Mouse (Mus musculus) heart, embryonic 15.5 days (tissue): ENCODE measurements around the gene Rplp0. TPM values are rescaled to one million over a fixed set of nuclear protein-coding genes. Genes with fewer than 3 reads are reported as not detected.
A peak's percentile ranks its signal among the peaks of the same experiment; 100 is the strongest.
"Not testable (repeated sequence)": the region's sequence is repeated elsewhere in the genome, so short reads cannot be mapped to it uniquely, and the experiment has no call there.

Experiments used
- ATAC-seq: fragments of 200-750 bp; cut with Nextera tagmentation; replicated peaks from 2 replicates; pipeline ENCODE4 v1.8.0; 2017; ENCODE audit warnings: low read depth, moderate TSS enrichment; ENCODE audit not compliant: insufficient number of reproducible peaks, insufficient read depth, low FRiP score
- H3K27ac ChIP-seq: fragments of 300-500 bp; sonication (generic); 2 replicates; pipeline ENCODE4 v1.5.1; 2015; ENCODE audit warnings: mild to moderate bottlenecking, inconsistent platforms
- H3K27me3 ChIP-seq: fragments of 300-500 bp; sonication (generic); 2 replicates; pipeline ENCODE4 v1.6.1; 2015; ENCODE audit warnings: inconsistent platforms
- H3K36me3 ChIP-seq: fragments of 300-500 bp; sonication (generic); 2 replicates; pipeline ENCODE4 v1.6.1; 2015; ENCODE audit warnings: mild to moderate bottlenecking, inconsistent platforms
- H3K4me1 ChIP-seq: fragments of 300-500 bp; sonication (generic); replicated peaks from 2 replicates; pipeline ENCODE4 v1.6.1; 2015; ENCODE audit warnings: inconsistent platforms
- H3K4me2 ChIP-seq: fragments of 300-500 bp; sonication (generic); 2 replicates; pipeline ENCODE4 v1.6.1; 2015; ENCODE audit warnings: inconsistent platforms, mild to moderate bottlenecking, moderate library complexity
- H3K4me3 ChIP-seq: fragments of 300-500 bp; sonication (generic); 2 replicates; pipeline ENCODE4 v1.5.1; 2015; ENCODE audit warnings: mild to moderate bottlenecking, inconsistent platforms
- H3K9ac ChIP-seq: fragments of 300-500 bp; sonication (generic); 2 replicates; pipeline ENCODE4 v1.6.1; 2015; ENCODE audit warnings: mild to moderate bottlenecking, inconsistent platforms
- H3K9me3 ChIP-seq: fragments of 300-500 bp; sonication (generic); replicated peaks from 2 replicates; pipeline ENCODE4 v1.6.1; 2016; ENCODE audit warnings: inconsistent platforms
- WGBS: fragments of 180-500 bp; shearing (Covaris S2); methylation state at CpG from one replicate; pipeline ENCODE4 v1.1.7; 2015; ENCODE audit warnings: mixed read lengths; 5-methylcytosine and 5-hydroxymethylcytosine counted together
- polyA plus RNA-seq: library from polyadenylated mRNA; unstranded; fragments of >200 nt; fragmentation: Nextera tagmentation; extraction: Ambion mirVana; gene quantifications from 2 replicates; pipeline ENCODE4 v1.2.1, GENCODE M21; 2015

Gene Rplp0
- polyA plus RNA-seq, 1 experiment from 2014 or later = 925 TPM

GRCm38 (mm10) chr5:115571086-115571485 lies 11.8 kb downstream of the Rplp0 start:
- Histone ChIP-seq H3K9me3 (no peaks in the 10 kb centered on the region), H3K27ac (no peak overlapping the region; the same call in 1 of the 2 replicates), H3K9ac (no peak overlapping the region), H3K4me2 (no peak overlapping the region), H3K36me3 (peaks cover 30% of the 10 kb centered on the region), H3K4me3 (no peak overlapping the region), H3K27me3 (no peaks in the 10 kb centered on the region), H3K4me1 (peaks cover 46% of the 10 kb centered on the region)
- ATAC-seq = no peak
- WGBS = 83% methylated on average over 7 of the region's 7 CpGs

DNA sequence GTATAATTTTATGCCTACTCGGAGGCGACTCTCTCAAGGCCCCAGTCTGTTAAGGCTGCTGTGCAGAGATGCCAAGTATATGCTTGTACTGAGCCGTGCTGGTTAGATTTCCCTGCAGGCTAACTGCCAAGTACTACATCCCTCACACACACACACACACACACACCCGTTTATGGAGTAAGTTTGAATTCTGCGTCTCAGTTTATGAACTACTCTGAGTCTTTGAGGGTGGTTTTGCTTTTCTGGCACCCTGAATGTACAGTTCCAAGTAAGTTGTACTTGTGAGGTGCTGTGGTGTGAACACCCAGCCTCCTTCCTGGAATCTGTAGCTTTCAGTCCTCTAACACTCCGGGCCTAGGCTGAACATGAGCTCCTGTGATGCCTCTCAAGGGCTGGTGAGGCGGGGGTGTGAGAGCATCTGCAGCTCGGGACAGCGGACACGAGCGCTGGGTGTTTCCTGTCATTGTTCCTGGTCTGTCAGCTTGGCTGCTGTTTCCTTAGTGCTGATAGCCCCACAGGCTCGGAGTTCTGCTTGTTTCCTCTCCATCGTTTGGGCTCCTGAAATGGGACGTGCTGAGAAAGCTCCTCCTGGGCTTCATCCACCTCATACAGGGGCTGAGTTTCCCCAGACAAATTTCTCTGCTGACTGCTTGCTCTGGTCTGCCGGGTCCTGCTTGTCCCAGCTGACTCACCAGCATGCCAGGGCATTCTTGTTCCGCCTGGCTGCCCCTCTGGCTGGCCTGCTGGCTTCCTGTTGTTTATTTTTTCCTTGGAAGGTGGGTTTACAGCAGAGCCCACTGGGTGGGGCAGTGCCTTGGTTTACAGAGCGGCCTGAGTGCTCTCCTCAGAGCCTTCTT lies 13.6 kb downstream of the Rplp0 start:
- WGBS = 40% methylated on average over 17 of the region's 17 CpGs
- peaks cover 44% of the 10 kb centered on the region for H3K36me3 ChIP-seq
- no peak overlapping the region for H3K4me3 ChIP-seq
- H3K27ac ChIP-seq = peak overlapping the region; percentile 91
- no peaks in the 10 kb centered on the region for H3K9me3 ChIP-seq
- no peaks in the 10 kb centered on the region for H3K27me3 ChIP-seq
- peaks cover 34% of the 10 kb centered on the region for H3K4me1 ChIP-seq
- H3K9ac ChIP-seq = no peak overlapping the region; the same call in 1 of the 2 replicates
- ATAC-seq = peak; percentile 83
- peak overlapping the region; percentile 24; the same call in 1 of the 2 replicates for H3K4me2 ChIP-seq

DNA sequence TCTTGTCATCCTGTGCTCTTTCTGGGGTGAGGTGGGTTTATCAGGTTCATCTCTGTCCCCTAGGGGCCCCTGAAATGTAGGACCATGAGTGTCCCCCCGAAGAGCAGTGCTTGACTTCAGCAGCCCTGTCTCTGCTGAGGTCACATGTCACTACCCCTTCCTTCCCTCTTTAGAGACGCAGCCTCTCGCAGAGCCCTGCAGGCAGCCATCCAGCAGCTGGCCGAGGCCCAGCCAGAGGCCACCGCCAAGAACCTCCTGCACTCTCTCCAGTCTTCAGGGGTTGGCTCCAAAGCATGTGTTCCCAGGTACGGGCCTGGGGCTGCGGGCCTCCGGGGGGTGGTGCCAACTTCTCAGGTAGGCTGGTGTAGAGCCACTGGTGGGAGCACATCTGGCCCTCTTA lies 15.7 kb downstream of the Rplp0 start:
- 50% methylated on average over 8 of the region's 8 CpGs for WGBS
- peak overlapping the region; percentile 91 for H3K27ac ChIP-seq

GRCm38 (mm10) chr5:115577686-115578085 lies 18.4 kb downstream of the Rplp0 start:
- WGBS = 97% methylated on average over 4 of the region's 4 CpGs
- not testable (repeated sequence) for H3K27ac ChIP-seq, H3K4me3 ChIP-seq, ATAC-seq, H3K9ac ChIP-seq, H3K4me2 ChIP-seq, H3K9me3 ChIP-seq, H3K27me3 ChIP-seq
- Histone ChIP-seq H3K4me1 (peaks cover 15% of the 10 kb centered on the region), H3K36me3 (peaks cover 81% of the 10 kb centered on the region)

More for the DNA sequence above, 15.7 kb downstream of the Rplp0 start:
- Histone ChIP-seq H3K4me2 (no peak overlapping the region), H3K9ac (0 out of 2 replicates have a peak overlapping the region, but pooled peaks have one; percentile 8), H3K4me3 (no peak overlapping the region), H3K27me3 (no peaks in the 10 kb centered on the region), H3K36me3 (peaks cover 64% of the 10 kb centered on the region), H3K4me1 (peaks cover 18% of the 10 kb centered on the region), H3K9me3 (no peaks in the 10 kb centered on the region)
- ATAC-seq = 0 out of 2 replicates have a peak, but pooled peaks have one; percentile 18

- no peak overlapping the region for H3K27ac ChIP-seq
- H3K4me2 ChIP-seq = no peak overlapping the region
- no peaks in the 10 kb centered on the region for H3K27me3 ChIP-seq
- no peak overlapping the region for H3K9ac ChIP-seq
- H3K9me3 ChIP-seq = no peaks in the 10 kb centered on the region
- H3K4me1 ChIP-seq = peaks cover 11% of the 10 kb centered on the region
- no peak overlapping the region for H3K4me3 ChIP-seq
- peaks cover 90% of the 10 kb centered on the region for H3K36me3 ChIP-seq
- no peak for ATAC-seq
- WGBS = 90% methylated on average over 14 of the region's 14 CpGs
These were observed 19.7 kb downstream of the Rplp0 start for GRCm38 (mm10) chr5:115578922-115579321.

DNA sequence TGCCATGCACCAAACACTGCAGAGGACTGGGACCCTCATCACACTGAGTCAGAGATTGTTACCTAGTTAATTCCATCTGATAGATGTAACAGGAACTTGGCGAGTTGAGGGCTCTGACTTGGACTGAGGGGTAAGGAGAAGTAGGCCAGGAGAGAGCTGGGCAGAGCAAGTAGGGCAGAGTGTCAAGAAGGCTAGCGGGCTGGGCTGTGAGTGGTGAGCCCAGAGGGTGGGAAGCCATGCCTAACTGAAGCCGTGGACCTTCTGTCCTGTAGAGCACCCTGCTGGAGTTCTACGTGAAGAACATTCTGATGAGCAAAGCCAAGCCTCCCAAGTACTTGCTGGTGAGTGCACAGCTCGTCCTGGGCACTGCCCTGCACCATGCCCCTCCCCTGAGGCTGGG lies 20.1 kb downstream of the Rplp0 start:
- whole genome bisulfite sequencing = 84% methylated on average over 5 of the region's 5 CpGs
- H3K27me3 ChIP-seq = no peaks in the 10 kb centered on the region
- no peak overlapping the region for H3K9ac ChIP-seq
- peaks cover 91% of the 10 kb centered on the region for H3K36me3 ChIP-seq
- H3K4me3 ChIP-seq = no peak overlapping the region
- H3K27ac ChIP-seq = no peak overlapping the region
- ATAC-seq = no peak
- H3K4me2 ChIP-seq = no peak overlapping the region
- H3K9me3 ChIP-seq = no peaks in the 10 kb centered on the region
- peaks cover 10% of the 10 kb centered on the region for H3K4me1 ChIP-seq

- no peak for ATAC-seq
- Histone ChIP-seq H3K36me3 (peaks cover 93% of the 10 kb centered on the region), H3K4me2 (no peak overlapping the region), H3K4me3 (no peak overlapping the region), H3K9ac (no peak overlapping the region), H3K27me3 (no peaks in the 10 kb centered on the region), H3K4me1 (no peaks in the 10 kb centered on the region), H3K9me3 (no peaks in the 10 kb centered on the region), H3K27ac (no peak overlapping the region)
- WGBS = 73% methylated on average over 14 of the region's 14 CpGs
These were observed 21.1 kb downstream of the Rplp0 start for GRCm38 (mm10) chr5:115580229-115581001.

DNA sequence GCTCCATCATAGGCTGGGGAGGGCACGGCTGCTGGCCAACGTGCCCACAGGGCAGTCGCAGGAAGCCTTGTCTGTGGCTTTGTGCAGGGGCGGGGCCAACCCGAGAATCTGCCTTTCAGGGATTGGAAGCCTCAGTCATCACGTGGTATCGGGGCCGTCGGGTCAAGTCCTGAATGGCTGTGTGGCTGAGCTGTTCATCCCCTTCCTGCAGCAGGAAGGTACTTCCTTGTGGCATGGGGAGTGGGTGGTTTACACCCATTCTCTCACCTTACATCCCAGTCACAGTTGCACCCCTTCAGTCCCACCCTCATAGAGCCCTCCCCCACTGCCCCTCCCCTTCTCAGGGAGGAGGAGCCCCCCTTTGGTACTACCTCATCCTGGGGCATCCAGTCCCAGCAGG lies 22.4 kb downstream of the Rplp0 start:
- 94% methylated on average over 9 of the region's 9 CpGs for WGBS
- Histone ChIP-seq H3K9me3 (no peaks in the 10 kb centered on the region), H3K4me1 (no peaks in the 10 kb centered on the region), H3K4me2 (no peak overlapping the region), H3K27ac (no peak overlapping the region), H3K4me3 (no peak overlapping the region), H3K27me3 (no peaks in the 10 kb centered on the region), H3K36me3 (peaks cover 95% of the 10 kb centered on the region), H3K9ac (no peak overlapping the region)
- no peak for ATAC-seq

DNA sequence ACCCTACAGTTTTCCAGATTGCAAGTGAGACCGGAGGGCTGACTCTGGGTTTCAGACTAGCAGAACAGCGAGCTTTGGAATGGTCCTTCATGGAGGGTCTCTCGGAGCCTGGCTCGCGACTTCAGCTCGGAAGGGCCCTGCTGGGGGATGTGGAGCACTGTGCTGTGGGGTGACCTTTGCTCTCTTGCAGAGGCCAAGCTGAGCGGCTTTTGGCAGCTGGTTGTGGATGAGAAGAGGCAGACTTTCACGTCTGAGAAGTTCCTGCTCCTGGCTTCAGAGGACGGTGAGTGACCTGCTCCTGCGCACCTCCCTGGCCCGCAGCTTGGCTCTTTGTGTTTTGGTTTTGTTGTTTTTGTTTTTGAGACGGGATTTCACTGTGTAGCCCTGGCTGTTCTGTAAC lies 26.3 kb downstream of the Rplp0 start:
- Histone ChIP-seq H3K27me3 (no peaks in the 10 kb centered on the region), H3K36me3 (peaks cover 97% of the 10 kb centered on the region), H3K4me2 (no peak overlapping the region), H3K4me1 (no peaks in the 10 kb centered on the region), H3K27ac (no peak overlapping the region), H3K4me3 (no peak overlapping the region), H3K9ac (no peak overlapping the region), H3K9me3 (no peaks in the 10 kb centered on the region)
- ATAC-seq = no peak
- WGBS = 88% methylated on average over 12 of the region's 12 CpGs

GRCm38 (mm10) chr5:115586166-115586565 lies 26.9 kb downstream of the Rplp0 start:
- Histone ChIP-seq H3K36me3 (peaks cover 97% of the 10 kb centered on the region), H3K4me1 (no peaks in the 10 kb centered on the region), H3K27me3 (no peaks in the 10 kb centered on the region), H3K27ac (no peak overlapping the region), H3K4me2 (no peak overlapping the region), H3K9ac (no peak overlapping the region), H3K4me3 (no peak overlapping the region), H3K9me3 (no peaks in the 10 kb centered on the region)
- ATAC-seq = no peak
- 93% methylated on average over 15 of the region's 15 CpGs for WGBS

- H3K36me3 ChIP-seq = peaks cover 97% of the 10 kb centered on the region
- no peak overlapping the region for H3K9ac ChIP-seq
- H3K27ac ChIP-seq = no peak overlapping the region
- 80% methylated on average over 2 of the region's 2 CpGs for WGBS
- no peak overlapping the region for H3K4me3 ChIP-seq
- no peaks in the 10 kb centered on the region for H3K27me3 ChIP-seq
- H3K4me1 ChIP-seq = no peaks in the 10 kb centered on the region
- no peak for ATAC-seq
- no peaks in the 10 kb centered on the region for H3K9me3 ChIP-seq
- H3K4me2 ChIP-seq = no peak overlapping the region
These were observed 27.5 kb downstream of the Rplp0 start for GRCm38 (mm10) chr5:115586780-115587179.
